Mouse (Mus musculus): Measurements from ENCODE around the gene Jakmip3. TPM values are rescaled to one million over a fixed set of nuclear protein-coding genes. Genes with fewer than 3 reads are reported as not detected.

Jakmip3 gene
- total RNA-seq (2021), result not detected
- long read RNA-seq, experiment 1, result 0 reads
- long read RNA-seq, experiment 2, partial matches to known transcripts, result 0 of 1 reads
- long read RNA-seq, experiment 2, other reads (novel, unspliced or antisense), result 1 of 1 reads

DNA sequence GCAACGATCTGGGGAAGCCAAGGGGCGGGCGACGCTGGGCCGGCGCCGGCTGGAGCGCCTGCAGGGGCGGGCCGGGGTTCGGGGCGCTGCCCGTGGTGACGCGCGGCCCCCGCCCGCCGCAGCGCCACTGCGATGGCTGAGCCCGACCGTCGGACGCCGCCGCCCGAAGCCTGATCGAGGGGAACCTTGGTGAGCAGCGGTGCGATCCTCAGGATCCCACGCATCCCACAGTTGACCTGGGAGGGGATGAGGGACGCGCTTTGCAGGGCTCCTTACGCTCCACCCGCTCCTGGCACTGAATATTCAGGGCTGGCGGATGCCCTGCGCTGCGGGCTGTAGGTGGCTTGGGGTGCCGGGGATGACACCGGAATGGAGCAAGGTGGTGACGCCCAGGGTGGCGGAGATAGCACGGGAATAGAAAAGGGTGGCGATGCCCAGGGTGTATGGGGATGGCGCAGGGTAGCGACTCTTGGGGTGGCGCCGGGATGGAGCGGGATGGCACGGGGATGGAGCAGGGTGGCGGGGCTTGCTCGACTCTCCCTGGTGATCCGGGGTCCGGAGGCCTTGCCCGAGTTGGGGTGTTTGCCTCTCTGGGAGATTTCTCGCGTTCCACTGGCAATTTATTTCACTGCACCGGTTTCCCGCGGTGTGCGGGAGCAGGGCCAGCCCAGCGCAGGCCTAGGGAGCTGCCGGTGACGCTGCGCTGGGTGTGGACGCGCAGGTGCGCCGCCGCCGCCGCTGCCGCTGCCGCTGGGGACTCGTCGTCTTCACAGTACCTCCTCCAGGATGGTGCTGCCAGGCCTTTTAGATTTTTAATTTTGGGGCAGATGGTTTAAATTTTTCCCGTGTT lies at the start of gene Jakmip3:
Jakmip3 (plus strand) TSS at position 119 of the 850 bp plus-strand sequence.
- DNase-seq (ENCODE audit: low spot score in 2 of 2), result peak in 1 of 2 experiments; percentile 30

DNA sequence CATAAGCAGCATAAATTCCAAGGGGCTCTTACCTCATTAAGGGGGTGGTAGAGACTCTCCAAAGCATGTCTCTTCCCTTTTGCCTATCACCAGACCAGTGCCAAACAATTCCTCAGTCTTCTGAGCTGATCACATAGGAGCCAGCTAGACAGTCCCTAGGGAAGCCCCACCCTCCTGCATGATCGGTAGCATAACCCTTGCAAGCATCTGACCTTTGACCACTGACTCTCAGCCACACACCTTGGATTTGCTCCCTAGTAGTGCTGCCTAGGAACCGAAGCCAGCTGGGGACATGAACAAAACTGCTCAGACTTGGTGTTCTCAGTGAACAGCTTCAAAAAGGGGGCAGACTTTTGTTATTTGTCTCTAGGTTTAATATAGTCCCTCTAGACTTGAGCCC lies 42.4 kb upstream of the Jakmip3 start:
- no peak for DNase-seq (ENCODE audit: low spot score in 2 of 2)

DNA sequence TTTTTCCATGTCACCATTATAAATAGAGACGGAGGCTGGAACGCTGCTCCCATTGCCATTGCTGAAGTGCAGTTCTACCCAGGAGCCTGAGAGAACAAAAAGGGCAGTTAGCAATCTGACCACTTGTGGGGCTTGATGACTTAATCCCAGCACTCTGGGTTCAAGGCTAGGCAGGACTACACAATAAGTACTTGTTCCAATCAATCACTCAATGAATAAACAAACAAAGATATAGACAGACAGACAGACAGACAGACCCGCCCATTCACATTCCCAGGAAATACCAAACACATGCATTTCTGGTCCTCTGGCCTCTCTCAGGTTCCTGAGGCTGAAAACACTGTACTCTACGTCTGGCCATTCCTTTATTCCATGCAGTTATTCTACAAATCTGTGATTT lies 41.8 kb upstream of the Jakmip3 start:
- DNase-seq (ENCODE audit: low spot score in 2 of 2), result no peak

DNA sequence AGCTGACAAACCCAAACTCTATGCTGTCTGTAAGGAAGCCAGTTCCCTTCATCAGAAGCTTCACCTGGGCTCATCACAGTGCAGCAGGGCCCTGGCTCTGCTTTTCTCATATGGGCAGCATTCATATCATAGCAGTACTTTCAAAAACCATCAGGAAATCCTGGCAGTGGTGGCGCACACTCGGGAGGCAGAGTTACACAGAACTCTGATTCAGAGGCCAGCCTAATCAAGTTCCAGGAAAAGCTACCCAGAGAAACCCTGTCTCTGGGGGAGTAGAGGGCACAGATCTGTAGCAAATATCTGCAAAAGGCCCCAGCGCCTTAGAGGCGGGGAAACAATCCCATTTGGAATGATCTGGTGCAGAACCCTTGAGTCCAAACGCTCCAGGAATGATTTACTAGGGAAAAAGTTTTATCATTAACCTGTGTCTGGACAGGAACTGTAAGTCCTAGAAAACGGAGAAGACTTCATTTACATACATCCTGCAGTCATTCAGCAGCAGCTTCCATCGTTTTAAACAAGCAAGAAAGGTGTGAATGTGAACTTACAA lies 36.6 kb upstream of the Jakmip3 start:
- no peak for DNase-seq (ENCODE audit: low spot score in 2 of 2)

DNA sequence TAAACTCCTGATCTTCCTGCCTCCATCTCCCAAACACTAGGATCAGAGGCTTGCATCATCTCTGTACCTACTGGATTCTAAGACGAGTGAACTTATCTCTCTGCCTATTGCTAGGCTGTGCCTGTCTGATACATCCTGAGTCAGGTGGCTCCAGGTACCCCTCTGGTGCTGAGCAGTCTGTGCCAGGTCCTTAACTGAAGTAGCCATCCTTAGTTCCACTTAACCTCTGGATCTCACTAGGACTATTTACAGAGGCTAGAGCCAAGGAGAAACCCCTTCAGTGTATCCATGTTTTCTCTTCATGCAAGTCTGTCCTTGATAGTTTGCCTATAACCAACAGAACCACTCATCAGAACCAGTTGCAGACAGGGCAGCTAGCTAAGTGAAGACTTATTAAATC lies 34.1 kb upstream of the Jakmip3 start:
- no peak for DNase-seq (ENCODE audit: low spot score in 2 of 2)

DNA sequence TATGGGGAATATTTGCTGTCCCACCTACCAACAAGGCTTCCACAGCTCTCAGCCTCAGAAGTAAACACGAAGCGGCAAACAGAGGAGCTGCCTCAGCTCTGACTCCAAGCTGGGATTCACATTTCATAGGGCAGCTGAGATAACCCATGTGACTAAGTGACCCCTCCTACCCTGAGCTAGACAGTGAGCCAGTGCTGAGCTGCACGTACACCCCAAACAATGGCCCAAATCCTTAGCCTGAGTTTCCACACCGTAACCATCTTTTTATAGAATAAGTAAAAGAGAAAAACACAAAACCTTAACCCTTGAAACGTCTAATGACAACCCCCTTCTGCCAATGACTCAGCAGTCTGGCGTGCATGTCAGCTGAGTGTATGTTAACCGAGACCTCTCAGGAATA lies 33.5 kb upstream of the Jakmip3 start:
- DNase-seq (ENCODE audit: low spot score in 2 of 2), result peak in 1 of 2 experiments; percentile 19

DNA sequence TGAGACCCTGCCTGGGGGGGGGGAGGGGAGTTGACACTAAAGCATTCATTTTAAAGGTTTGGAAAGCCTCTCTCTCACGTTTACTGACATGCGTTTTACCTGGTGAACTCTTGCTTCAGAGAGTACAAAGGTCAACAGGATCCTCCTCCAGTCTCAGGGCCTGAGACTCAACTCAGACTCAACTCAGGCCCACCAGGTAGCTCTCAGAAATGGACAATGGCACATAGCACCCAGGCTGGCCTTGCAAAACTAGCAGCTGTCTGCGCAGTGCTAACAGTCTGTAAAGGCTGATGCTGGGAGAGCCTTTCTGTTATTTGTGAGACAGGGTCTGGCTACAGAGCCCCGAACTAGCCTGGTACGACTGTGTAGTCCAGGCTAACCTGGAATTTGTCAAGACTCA lies 32.6 kb upstream of the Jakmip3 start:
- no peak for DNase-seq (ENCODE audit: low spot score in 2 of 2)

DNA sequence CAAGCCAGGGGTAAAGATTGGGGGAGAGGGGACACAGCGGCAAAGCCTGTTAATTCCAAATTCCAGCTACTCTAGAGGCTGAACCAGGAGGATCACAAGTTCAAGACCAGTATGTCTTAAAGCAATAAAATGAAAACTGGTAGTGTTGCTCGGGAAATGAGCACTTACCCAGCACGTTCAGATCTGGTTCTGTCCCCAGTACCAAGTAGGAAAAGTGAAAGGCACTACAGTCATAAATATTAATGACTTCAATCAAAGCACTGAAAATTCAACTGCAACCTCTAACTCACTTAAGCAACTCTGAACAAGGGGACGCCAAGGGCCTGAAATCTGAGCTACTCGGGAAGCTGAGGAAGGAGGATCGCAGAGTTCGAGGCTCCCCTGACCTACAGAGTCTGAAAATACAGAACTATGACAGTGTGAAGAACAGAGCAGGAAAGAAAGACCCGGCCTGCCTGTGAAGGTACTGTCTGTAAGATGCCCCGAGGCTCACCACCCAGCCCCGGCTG lies 31.7 kb upstream of the Jakmip3 start:
- no peak for DNase-seq (ENCODE audit: low spot score in 2 of 2)

DNA sequence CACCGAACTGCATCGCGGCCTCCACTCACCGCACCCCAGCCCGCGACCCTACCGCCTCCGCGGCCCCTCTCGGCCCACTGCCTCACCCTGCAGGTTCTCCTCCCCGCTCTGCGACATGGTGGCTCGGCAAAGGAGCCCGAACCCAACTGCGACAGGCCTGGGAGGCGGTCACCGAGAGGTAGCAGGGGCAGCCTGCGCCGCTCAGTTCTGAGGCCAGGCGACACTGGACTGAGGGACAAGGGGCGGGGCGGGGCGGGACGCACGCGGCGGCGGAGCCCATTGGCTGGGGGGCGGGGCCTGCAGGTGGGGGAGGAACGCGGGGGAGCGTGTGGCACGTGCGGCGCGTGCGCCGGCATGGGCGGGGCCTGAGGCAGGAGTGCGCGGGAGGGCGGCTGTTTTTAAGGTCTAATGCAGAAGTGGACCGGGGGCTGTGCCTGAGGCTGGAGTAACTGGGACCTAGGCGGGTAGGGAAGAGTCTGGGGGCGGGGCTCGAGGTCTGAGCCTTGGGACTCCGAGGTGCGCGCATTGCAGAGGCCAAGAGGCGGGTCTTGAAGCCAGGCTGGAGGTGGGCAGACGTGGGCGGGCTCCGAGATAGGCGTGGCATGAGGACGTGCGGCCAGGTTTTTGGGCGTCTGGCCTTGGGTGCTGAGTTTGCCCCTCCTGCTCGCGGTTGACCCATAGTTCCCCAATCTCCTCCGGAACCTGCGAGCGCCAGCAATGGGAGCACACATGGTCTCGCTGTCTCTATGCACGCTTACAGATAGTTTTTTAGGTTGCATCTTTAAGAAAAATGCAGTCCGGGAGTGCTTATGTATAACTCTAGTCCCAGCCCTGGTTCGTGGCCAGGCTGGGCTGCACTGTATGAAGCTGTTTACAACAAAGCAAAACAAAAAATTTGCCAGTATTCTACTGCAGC lies 31.0 kb upstream of the Jakmip3 start, which contains the start of gene Bnip3:
Bnip3 (minus strand) TSS at position 243 of the 916 bp plus-strand sequence.
- DNase-seq (ENCODE audit: low spot score in 2 of 2), result peak; percentile 73 to 85

DNA sequence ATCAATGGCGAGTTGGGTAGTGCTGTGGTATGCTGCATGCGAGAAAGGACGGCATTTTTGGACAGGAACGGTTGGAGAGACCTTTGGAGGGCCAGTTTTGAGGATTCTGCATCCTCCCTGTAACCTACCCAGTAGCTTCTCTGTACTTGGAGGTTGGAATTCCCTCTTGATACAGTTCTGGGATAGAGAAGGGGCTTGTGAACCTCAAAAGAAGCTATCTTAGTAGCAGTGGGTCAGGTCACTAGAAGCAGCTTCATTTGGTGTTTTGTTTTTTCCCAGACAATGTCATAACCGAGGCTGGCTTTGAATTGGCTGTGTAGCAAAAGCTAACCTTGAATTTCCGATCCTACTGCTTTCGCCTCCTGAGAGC lies 30.4 kb upstream of the Jakmip3 start:
- no peak for DNase-seq (ENCODE audit: low spot score in 2 of 2)

DNA sequence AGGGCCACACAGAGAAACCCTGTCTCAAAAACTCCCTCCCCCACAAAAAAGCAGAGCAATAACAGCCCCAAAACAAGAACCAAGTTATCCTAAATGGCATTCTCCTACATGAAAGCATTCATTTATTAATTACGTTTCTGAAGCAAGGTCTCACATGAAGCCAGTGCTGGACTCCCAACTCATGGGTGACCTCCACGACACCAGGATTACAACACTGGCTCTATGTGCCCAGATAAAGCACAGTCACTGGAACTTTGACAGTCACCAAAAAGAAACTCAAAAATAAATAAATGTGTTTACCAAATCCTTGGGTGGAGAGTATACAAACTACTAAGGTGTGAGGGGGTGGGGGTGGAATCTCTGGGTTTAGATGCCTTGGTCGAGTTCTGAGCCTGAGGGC lies 26.9 kb upstream of the Jakmip3 start:
- DNase-seq (ENCODE audit: low spot score in 2 of 2), result no peak

DNA sequence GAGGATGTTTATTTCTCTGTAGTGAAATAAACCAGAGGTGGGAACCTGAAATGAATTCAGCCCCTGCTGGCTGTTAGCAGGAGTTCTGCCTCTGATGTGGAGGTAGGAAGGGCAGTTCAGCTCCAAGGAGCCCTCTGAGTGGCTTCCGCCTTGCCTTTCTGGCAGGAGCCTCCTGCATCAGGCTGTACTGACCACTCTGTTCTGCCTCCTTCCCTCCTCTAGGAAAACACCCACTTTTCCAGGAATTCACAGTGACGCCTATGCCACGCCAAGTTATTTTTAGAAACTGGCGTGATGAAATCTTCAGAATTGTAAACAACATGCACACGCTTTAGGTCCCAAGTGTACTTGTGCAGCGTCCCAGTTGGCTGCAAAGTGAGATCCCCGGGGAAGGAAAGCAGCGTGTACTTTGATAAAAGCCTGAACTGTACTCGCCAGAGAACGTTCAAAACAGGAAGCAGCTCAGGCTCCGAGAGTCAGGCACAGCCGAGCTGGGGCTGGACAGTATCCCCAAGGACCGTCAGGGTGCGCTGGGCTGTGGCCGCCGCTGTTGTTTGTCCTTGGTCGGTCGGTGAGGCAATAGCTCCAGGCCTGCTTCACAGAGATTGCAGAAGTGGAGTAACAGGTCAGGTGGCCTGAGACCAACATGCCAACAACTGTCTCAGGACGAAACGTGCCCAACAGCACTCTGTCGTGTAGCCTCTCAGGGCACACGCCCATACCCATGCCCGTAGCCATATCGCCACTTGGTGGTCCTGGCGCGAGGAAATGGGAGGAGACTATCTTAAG lies 21.2 kb upstream of the Jakmip3 start:
- peak in 1 of 2 experiments; percentile 59 for DNase-seq (ENCODE audit: low spot score in 2 of 2)

DNA sequence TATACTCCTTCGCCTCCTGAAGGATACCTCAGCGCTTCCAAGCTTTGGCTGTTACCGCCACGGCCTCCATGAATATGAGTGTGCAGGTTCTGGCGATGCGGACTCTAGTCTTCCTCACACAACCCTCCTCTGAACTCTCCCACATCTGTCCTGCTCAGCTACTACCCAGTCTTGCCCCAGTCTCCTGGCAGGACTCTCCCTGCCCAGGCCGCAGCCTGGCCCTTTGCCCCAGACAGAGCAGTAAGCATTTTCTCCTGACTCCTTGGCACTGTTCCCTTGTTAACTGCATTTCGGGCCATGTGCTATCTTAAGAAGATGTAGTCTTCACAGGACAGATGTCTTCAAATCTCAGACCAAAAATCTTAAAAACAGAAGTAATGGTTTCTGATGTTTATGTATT lies 18.9 kb upstream of the Jakmip3 start:
- DNase-seq (ENCODE audit: low spot score in 2 of 2), result no peak

DNA sequence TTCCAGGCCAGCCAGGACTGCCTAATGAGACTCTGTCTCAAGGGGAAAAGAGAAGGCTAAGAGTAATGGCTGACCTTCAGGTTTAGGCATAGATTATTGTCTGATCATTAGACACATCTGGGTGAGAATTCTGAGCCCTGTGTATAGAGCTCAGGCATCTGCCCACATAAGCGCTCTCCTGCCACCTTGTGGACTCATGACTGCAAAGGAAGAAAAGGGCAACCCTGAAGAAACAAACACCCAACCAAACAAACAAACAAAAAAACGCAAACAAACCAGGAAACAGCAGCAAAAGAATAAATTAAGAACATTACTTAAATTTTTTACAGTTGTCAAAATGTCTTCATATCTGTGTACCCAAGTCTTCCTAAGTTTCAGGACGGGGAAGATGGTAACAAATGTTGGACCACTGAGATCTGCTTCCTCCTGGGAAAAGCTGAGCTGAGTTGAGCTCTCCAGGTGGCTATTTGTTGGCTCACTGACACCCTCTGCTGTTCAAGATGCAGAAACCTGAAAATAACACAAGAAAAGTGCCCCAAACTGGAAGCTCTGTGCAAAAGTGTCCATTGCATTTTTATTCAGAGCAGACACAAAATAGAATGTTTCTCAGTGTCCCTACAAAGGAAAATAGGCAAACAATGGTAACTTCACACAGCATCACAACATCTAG lies 16.6 kb upstream of the Jakmip3 start:
- DNase-seq (ENCODE audit: low spot score in 2 of 2), result no peak

DNA sequence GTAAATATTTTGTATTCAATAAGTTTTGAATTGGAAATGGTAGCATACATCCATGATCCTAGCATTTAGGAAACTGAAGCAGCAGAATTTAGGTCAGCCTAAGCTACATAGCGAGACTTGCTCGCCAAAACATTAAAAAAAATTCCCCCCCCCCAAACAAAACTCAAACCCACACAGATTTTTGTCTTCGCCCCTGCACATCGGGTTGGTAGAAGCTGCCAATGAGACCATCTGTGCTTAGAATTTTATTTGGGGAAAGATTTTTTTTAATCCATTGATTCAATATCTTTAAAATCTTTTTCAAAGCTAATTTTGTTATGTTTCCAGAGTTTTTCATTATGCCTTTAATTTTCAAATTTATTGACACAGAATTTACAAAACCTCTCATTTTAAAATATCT lies 12.1 kb upstream of the Jakmip3 start:
- DNase-seq (ENCODE audit: low spot score in 2 of 2), result no peak

DNA sequence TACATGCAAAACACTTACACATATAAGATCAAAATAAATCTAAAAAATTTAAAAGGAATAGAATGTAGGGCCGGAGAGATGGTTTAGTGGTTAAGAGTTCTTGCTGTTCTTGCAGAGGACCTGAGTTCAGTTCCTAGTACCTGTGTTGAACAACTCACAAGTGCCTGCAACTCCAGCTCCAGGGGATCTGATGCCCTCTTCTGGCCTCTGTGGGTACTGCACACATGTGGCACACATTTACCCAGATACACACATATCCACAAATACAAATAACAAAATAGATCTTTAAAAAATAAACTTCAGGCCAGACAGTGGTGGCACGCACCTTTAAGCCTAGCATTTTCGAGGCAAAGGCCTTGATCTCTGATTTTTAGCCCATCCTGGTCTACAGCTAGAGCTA lies 6.0 kb upstream of the Jakmip3 start:
- no peak for DNase-seq (ENCODE audit: low spot score in 2 of 2)

DNA sequence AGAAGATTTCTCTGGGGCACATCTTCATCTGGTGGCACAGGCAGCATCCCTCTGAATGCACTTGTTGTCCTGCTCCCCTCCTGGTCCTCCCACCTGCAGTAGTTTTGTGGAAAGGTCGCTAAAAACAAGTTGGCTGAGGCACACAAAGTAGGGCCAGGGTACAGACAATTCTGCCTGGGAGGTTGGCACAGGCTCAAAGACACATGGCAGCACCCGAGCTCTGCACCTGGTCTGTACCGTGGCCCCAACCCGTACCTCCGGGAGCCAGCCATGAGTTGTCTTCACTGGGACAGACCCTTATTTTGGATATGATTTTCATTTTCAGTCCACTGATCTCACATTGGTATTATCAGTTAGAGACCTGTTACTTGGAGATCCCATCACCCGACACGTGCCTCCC lies 1.5 kb upstream of the Jakmip3 start:
- no peak for DNase-seq (ENCODE audit: low spot score in 2 of 2)

DNA sequence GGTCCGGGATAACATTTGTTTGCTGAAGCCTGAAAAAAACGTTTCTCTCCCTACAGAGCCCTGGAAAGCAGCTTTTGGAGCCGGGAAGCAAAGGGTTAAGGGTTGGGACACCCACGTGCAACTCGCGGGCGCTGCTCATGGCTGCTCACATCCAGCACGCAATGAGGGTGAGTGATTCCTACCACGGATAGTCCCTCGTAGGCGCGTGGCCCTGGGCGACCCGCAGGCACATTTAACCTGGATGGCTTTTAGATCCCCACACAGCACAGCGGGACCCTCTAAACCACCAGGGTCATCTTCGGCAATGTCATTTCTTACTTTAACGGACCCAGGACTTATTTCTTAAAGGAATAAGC lies 296 bp upstream of the Jakmip3 start:
- peak in 1 of 2 experiments; percentile 18 for DNase-seq (ENCODE audit: low spot score in 2 of 2)

DNA sequence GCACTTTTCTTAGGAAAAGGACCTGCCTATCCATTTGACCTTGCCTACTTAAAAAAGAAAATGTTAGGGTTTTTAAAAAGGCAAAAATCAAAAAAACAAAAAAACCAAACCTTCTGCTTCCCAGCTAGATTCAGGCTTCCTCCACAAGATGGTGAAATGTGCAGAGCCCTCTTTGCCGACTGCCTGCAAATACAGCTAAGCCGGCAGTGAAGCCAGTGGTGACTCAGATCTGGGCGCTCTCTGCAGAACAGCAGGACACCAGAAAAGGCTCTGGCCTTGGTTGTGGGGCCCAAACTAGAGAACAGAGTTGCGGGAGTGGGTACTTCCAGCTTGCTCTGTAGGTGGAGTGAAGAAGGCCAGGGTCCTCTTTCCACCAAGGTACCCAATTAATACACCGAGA lies 1.0 kb downstream of the Jakmip3 start:
- DNase-seq (ENCODE audit: low spot score in 2 of 2), result no peak

DNA sequence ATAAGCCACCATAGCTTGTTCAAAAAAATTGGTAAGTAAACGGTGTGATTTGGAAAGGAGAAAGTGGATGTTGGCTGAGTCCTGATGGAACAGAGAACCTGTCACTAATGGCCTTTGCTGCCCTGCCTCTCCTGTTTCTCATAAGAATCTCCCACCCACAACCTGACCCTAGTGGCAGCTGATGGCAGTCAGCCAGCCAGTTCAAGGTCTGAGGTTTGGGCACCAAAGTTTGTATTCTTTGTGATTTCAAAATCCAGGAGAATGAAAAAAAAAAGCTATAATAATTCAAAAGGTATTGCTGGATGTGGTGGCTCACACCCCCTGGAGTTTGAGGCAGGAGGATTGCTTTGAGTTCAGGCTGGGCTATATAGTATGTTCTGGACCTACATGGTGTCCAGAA lies 1.8 kb downstream of the Jakmip3 start:
- no peak for DNase-seq (ENCODE audit: low spot score in 2 of 2)
